Mouse (Mus musculus): ENCODE measurements at regions not wholly inside any gene's neighbourhood (a gene's known extent, or its start where the extent isn't known, plus 50 kb on each side); places are given as distances from the start of the nearest gene placed in this dataset.

GRCm38 (mm10) chr1:128724433-128725091 is 132.5 kb upstream of the Cxcr4 start:
- no peak for DNase-seq

- no peak for DNase-seq
Measured at GRCm38 (mm10) chr1:128723843-128724242, 131.8 kb upstream of the Cxcr4 start.

GRCm38 (mm10) chr1:128722061-128722471 is 130.0 kb upstream of the Cxcr4 start:
- DNase-seq: no peak

- DNase-seq: no peak
Measured at GRCm38 (mm10) chr1:128714843-128715242, 122.8 kb upstream of the Cxcr4 start.

GRCm38 (mm10) chr1:128712876-128713275 is 120.8 kb upstream of the Cxcr4 start:
- DNase-seq: no peak

GRCm38 (mm10) chr1:128711121-128711520 is 119.0 kb upstream of the Cxcr4 start:
- DNase-seq: no peak

GRCm38 (mm10) chr1:128707747-128708146 is 115.7 kb upstream of the Cxcr4 start:
- no peak for DNase-seq

- no peak for DNase-seq
Measured at GRCm38 (mm10) chr1:128706167-128706566, 114.1 kb upstream of the Cxcr4 start.

GRCm38 (mm10) chr1:128705071-128705503 is 113.0 kb upstream of the Cxcr4 start:
- no peak for DNase-seq

- DNase-seq: no peak
Measured at GRCm38 (mm10) chr1:128701326-128701725, 109.2 kb upstream of the Cxcr4 start.

GRCm38 (mm10) chr1:128697962-128698361 is 105.9 kb upstream of the Cxcr4 start:
- DNase-seq: no peak

- DNase-seq: no peak
Measured at GRCm38 (mm10) chr1:128695936-128696335, 103.8 kb upstream of the Cxcr4 start.

- no peak for DNase-seq
Measured at GRCm38 (mm10) chr1:128692799-128693198, 100.7 kb upstream of the Cxcr4 start.

GRCm38 (mm10) chr1:128692313-128692712 is 100.2 kb upstream of the Cxcr4 start:
- no peak for DNase-seq

GRCm38 (mm10) chr1:128687236-128687927 is 95.3 kb upstream of the Cxcr4 start:
- DNase-seq: no peak

GRCm38 (mm10) chr1:128685467-128686137 is 93.5 kb upstream of the Cxcr4 start:
- no peak for DNase-seq

GRCm38 (mm10) chr1:128682942-128683341 is 90.8 kb upstream of the Cxcr4 start:
- DNase-seq: no peak

- DNase-seq: no peak
Measured at GRCm38 (mm10) chr1:128681261-128681660, 89.2 kb upstream of the Cxcr4 start.

- no peak for DNase-seq
Measured at GRCm38 (mm10) chr1:128680538-128680937, 88.4 kb upstream of the Cxcr4 start.

GRCm38 (mm10) chr1:128680012-128680411 is 87.9 kb upstream of the Cxcr4 start:
- DNase-seq: no peak

GRCm38 (mm10) chr1:128679005-128679980 is 87.2 kb upstream of the Cxcr4 start:
- DNase-seq: no peak

GRCm38 (mm10) chr1:128675538-128675937 is 83.4 kb upstream of the Cxcr4 start:
- no peak for DNase-seq

All from gastrocnemius, postnatal 25 days (tissue).